Mouse (Mus musculus) thymus, adult 2 months (tissue): ENCODE measurements around the gene Ift88. TPM values are rescaled to one million over a fixed set of nuclear protein-coding genes. Genes with fewer than 3 reads are reported as not detected.

Experiments
- DNase-seq: peaks from one replicate; pipeline ENCODE4 v3.0.0; 2021
- H3K27ac ChIP-seq: fragments of 200-500 bp; 2 replicates; pipeline ENCODE4 v1.5.1; 2012; ENCODE audit warnings: low read length, control low read depth; ENCODE audit not compliant: control insufficient read depth, insufficient read depth
- H3K27me3 ChIP-seq: fragments of 200-500 bp; 2 replicates; pipeline ENCODE4 v1.6.1; 2012; ENCODE audit warnings: mild to moderate bottlenecking, low read length, moderate library complexity, mixed read lengths; ENCODE audit not compliant: control insufficient read depth, insufficient read depth
- H3K36me3 ChIP-seq: fragments of 200-500 bp; 2 replicates; pipeline ENCODE4 v1.6.1; 2012; ENCODE audit warnings: mild to moderate bottlenecking, low read length, moderate library complexity; ENCODE audit not compliant: control insufficient read depth, insufficient read depth
- H3K4me1 ChIP-seq: fragments of 200-500 bp; replicated peaks from 2 replicates; pipeline ENCODE4 v1.6.1; 2012; ENCODE audit warnings: low read length; ENCODE audit not compliant: control insufficient read depth, insufficient read depth
- H3K4me3 ChIP-seq: fragments of 200-500 bp; 2 replicates; pipeline ENCODE4 v1.5.1; 2012; ENCODE audit warnings: mild to moderate bottlenecking, low read length, control low read depth, moderate library complexity; ENCODE audit not compliant: control insufficient read depth, insufficient read depth
- CTCF ChIP-seq: fragments of 200-500 bp; IDR thresholded peaks from 2 replicates; pipeline ENCODE4 v1.5.1; 2012; ENCODE audit warnings: mild to moderate bottlenecking, control low read depth, low read length, moderate library complexity, borderline replicate concordance; ENCODE audit not compliant: control insufficient read depth, poor library complexity, insufficient read depth; ENCODE audit errors: extremely low read depth
- POLR2A ChIP-seq: fragments of 200-500 bp; IDR thresholded peaks from 2 replicates; pipeline ENCODE4 v1.6.1; 2012; ENCODE audit warnings: mild to moderate bottlenecking, low read length, control low read depth, moderate library complexity; ENCODE audit not compliant: control insufficient read depth, poor library complexity, insufficient read depth; ENCODE audit errors: extremely low read depth
- WGBS: fragments of 180-500 bp; shearing (Covaris S2); methylation state at CpG from one replicate; pipeline ENCODE4 v1.1.7; 2018; 5-methylcytosine and 5-hydroxymethylcytosine counted together
- polyA plus RNA-seq: library from polyadenylated mRNA; depleted of rRNA; stranded (reverse); fragments of >200 nt; gene quantifications from 2 replicates; pipeline ENCODE4 v1.2.3, GENCODE M21; 2012

The Ift88 gene
- polyA plus RNA-seq, 1 experiment = 4.3 TPM

DNA sequence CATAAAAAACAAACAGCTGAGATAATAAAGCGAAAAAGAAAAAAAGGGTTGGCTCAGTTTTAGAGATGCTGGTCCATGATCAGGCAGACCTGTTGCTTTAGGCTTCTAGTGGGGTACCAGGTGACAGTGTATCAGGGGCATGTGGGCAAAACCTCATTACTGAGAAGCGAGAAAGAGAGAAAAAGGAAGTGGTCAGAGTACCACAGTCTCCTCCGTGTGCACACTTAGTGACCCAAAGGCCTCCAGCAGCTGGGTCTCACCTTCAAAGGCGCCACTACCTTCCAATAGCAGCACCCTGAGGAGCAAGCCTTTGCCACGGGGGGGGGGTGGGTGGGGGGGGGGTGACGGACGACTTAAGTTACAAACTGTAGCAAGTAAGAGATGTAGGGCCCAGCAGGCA lies 103.3 kb downstream of the Ift88 start:
- Histone ChIP-seq H3K27ac (no peak overlapping the region), H3K4me1 (peaks cover 2% of the 10 kb centered on the region; the same call in 1 of the 2 replicates), H3K4me3 (no peak overlapping the region), H3K36me3 (no peaks in the 10 kb centered on the region), H3K27me3 (peaks cover 11% of the 10 kb centered on the region)
- 26% methylated on average over 6 of the region's 7 CpGs for WGBS
- TF ChIP-seq CTCF = no peak
- TF ChIP-seq POLR2A = no peak
- no peak for DNase-seq

DNA sequence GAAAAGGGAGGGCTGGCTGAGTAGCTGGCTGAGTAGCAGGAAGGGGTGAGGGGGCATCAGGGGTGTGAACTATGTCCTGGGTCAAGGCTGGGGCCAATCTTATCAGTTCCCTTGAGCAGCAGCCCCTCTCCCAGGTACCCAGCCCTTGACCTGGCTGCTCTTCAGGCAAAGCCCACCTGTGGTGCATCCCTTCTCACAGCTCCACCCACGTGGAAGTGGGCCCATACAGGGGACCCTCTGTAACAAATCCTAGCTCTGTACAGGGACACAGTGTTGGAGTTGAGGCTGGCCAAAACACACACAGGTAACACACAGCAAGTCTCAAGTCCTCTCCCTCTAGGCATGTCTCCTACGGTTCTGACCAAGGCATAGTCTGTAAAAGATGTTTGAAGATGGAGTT lies 103.7 kb downstream of the Ift88 start:
- Histone ChIP-seq H3K27ac (no peak overlapping the region), H3K36me3 (no peaks in the 10 kb centered on the region), H3K4me3 (no peak overlapping the region), H3K27me3 (peaks cover 11% of the 10 kb centered on the region), H3K4me1 (peaks cover 2% of the 10 kb centered on the region; the same call in 1 of the 2 replicates)
- WGBS = 80% methylated on average over 2 of the region's 2 CpGs
- TF ChIP-seq POLR2A = no peak
- no peak for TF ChIP-seq CTCF
- no peak for DNase-seq

DNA sequence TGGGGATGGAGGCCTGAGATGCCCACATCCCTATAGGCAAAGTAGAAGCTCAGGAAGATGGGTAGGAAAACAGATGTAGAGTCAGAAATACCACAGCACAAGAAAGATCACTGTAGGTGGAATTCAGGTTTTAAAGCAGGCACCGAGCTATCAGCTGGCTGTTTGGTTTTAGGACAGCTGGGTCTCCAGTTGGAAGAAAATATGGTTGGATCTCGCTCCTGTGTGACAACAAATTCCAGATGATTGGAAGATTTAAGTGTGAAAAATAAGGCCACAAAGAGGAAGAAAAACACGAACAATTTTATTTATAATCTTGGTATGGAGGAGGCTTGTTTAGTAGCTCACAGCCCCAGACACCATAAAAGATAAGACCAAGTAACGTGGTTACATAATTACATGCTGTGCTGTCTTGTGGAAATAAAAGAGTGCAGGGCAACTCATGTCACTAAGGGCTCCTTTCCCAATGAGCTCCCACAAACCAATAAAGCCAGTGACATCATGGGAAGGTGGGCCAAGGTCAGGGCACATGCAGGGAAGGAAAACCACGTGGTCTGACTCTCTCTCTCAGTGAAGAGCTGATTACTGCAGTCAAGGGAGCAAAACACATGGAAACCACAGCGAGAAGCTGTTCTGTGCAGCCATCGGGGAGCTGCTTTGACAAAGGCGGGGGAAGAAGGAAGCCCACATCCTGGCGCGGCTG lies 105.4 kb downstream of the Ift88 start:
- Histone ChIP-seq H3K36me3 (no peaks in the 10 kb centered on the region), H3K4me3 (no peak overlapping the region), H3K27me3 (peaks cover 8% of the 10 kb centered on the region), H3K4me1 (peaks cover 2% of the 10 kb centered on the region; the same call in 1 of the 2 replicates), H3K27ac (no peak overlapping the region)
- WGBS = 27% methylated on average over 10 of the region's 10 CpGs
- no peak for DNase-seq
- TF ChIP-seq CTCF (no peak), POLR2A (no peak)

DNA sequence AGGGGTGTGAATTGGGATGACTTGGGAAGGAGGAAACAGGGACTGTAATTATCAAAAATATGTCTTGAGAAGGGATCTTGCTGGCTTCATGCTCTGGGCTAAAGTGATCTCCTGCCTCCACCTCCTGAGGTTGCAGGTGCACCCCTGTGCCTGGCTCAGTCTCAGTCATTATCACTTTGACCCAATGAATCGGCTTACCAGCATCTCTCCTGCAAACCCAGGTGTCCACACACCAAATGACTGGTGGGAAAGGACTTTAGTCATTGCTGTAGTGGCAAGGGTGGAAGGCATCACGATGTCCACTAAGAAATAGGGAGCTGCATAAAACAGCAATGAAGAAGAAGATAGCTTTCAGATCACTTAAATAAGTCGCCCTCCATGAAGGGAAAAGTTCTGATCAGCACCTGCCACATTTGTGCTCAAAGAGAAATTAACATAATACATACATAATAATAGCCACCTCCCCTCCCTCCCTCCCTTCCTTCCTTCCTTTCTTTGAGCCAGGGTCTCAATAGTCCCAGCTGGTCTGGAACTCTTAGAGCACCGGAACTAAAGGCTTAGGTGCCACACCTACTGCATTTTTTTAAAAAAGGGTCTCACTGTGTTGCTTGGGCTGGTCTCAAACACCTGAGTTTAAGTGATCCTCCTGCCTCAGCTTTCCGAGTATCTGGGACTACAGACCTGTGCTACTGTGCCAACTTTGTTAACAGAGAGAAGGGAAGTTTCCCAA lies 106.1 kb downstream of the Ift88 start:
- no peak for TF ChIP-seq POLR2A
- no peak for TF ChIP-seq CTCF
- Histone ChIP-seq H3K27me3 (peaks cover 2% of the 10 kb centered on the region), H3K4me1 (peaks cover 2% of the 10 kb centered on the region; the same call in 1 of the 2 replicates), H3K4me3 (no peak overlapping the region), H3K27ac (no peak overlapping the region), H3K36me3 (no peaks in the 10 kb centered on the region)
- DNase-seq = no peak
- WGBS = 55% methylated on average over 5 of the region's 5 CpGs

DNA sequence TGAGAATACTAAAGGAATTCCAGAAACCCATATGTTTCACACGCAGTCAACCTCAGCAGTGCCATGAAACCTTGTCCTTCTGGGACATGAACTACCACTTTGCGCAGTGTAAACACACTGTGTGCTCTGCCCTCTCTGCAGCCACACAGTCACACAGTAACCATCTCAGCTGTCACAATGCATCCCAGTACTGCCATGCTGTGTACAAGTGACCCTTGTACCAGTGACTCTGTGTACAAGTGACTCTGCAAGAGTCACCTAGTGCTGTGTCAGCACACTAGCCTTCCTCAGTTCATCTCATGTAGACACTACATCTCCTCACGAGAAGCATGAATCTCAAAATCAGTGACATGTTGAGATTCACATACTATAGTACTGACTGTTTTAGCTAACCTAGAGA lies 108.7 kb downstream of the Ift88 start:
- Histone ChIP-seq H3K27ac (no peak overlapping the region), H3K4me1 (0 out of 2 replicates have a peak, but pooled peaks cover 2% of the 10 kb centered on the region), H3K36me3 (no peaks in the 10 kb centered on the region), H3K27me3 (no peaks in the 10 kb centered on the region), H3K4me3 (no peak overlapping the region)
- 98% methylated on average over 3 of the region's 3 CpGs for WGBS
- TF ChIP-seq POLR2A = no peak
- no peak for TF ChIP-seq CTCF
- no peak for DNase-seq

DNA sequence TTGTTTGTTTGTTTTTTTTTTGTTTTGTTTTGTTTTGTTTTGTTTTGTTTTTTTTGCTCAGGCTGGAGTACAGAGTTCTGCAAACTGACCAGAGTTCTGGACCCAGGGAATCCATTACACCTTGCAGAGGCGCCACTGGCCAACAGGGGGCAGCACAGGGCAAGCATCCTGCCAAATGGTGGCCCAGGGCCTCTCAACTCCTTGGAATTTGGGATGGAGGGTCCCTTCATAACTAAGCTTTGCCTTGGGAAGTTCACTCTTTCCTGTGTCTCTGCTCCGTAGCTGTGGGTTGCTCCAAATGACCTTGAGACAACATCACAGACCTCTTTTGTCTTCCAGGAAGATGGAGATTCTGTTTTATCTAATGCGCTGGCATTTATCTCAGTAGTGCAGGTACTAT lies 109.4 kb downstream of the Ift88 start:
- Histone ChIP-seq H3K4me1 (0 out of 2 replicates have a peak, but pooled peaks cover 3% of the 10 kb centered on the region), H3K27ac (no peak overlapping the region), H3K4me3 (no peak overlapping the region), H3K36me3 (no peaks in the 10 kb centered on the region), H3K27me3 (no peaks in the 10 kb centered on the region)
- WGBS = 63% methylated on average over 3 of the region's 3 CpGs
- TF ChIP-seq POLR2A (no peak), CTCF (peak; percentile 88)
- DNase-seq = peak; percentile 36
